Mouse (Mus musculus): ENCODE results near the gene Eri3.

GRCm38 (mm10) chr4:117535496-117536200 lies 14.5 kb upstream of the Eri3 start:
- TF ChIP-seq CTCF (IDR thresholded peaks at IDR 0.05; ENCODE audit: insufficient read depth, low read depth, low read length) (no peak), POLR2A (IDR thresholded peaks at IDR 0.05; ENCODE audit: insufficient read depth, low read depth, low read length) (no peak)
